16 mouse cellular contexts compared by ENCODE assay signal in the genomic region with DNA sequence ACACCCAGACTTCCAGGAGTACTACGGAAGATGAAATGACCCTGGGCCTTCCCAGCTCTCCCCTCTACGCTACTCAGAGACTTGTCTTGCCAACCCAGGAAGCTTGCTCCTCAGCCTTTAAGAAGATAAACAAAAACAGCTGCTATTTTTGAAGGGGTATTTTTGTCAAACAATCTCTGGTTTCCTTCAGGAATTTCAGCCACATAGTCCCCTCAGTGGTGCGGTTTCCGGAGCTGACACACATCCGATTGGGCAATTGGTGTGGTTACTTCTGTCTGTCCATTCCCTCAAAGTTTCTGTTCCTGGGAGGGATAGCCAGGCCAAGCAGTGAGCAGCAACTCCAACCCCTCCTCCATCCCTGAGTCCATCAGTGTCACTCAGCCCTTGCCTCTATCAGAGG.
A peak's percentile ranks its signal among the peaks of the same experiment; 100 is the strongest.
DNase-seq lines count a peak whose midpoint lies in the region; ATAC-seq and TF ChIP-seq lines count a peak whose summit lies in the region.
"Had no signal": no experiment of that assay in that cellular context is flagged by ENCODE, and none has a peak within 500 bp of the region (broad histone marks: within the 10 kb centered on the region; RNA-seq: fewer than 3 reads in every experiment).

No protein-coding gene starts in this region.

- TF ChIP-seq POLR2A in heart, adult 2 months (IDR thresholded peaks at IDR 0.05; ENCODE audit: insufficient read depth, low read depth, low read length), result no peak

- no peak overlapping the region for H3K4me2 ChIP-seq in kidney, postnatal 0 days (ENCODE audit: low read length)
- H3K4me2 ChIP-seq: forebrain, embryonic 13.5 days; hindbrain, embryonic 13.5 days had no signal

- H3K36me3 ChIP-seq in heart, adult 2 months (ENCODE audit: control insufficient read depth, insufficient read depth, low read length), result no peaks in the 10 kb centered on the region
- no peaks in the 10 kb centered on the region for H3K36me3 ChIP-seq in kidney, postnatal 0 days (ENCODE audit: insufficient read depth, low read length)
- H3K36me3 ChIP-seq: hindbrain, embryonic 13.5 days had no signal

- 45% methylated on average over 5 of the region's 5 CpGs for WGBS in heart, adult 2 months
- WGBS in kidney, postnatal 0 days, result 68% methylated on average over 5 of the region's 5 CpGs

- peak in 1 of 2 experiments; percentile 55 for DNase-seq in heart, adult 2 months
- no peak for DNase-seq in heart, postnatal 4 days
- DNase-seq in 416B (ENCODE audit: low read depth), result peak; percentile 22
- DNase-seq in kidney, postnatal 0 days (ENCODE audit: low spot score), result peak; percentile 29
- DNase-seq in urinary bladder, postnatal 10 days (ENCODE audit: low spot score), result no peak
- no peak for DNase-seq in B cell, adult 2 months
- DNase-seq in left cerebral cortex, postnatal 10 days (ENCODE audit: extremely low spot score in 1 of 2, low spot score in 2 of 2), result no peak
- DNase-seq: cerebellum, adult 8-10 months; gastrocnemius, postnatal 36 days; midbrain, embryonic 14.5 days; right cerebral cortex, postnatal 25 days had no signal

- H3K79me2 ChIP-seq in heart, adult 2 months (replicated peaks; ENCODE audit: control insufficient read depth, insufficient read depth, low read length), result no peaks in the 10 kb centered on the region

- peak overlapping the region; percentile 65 for H3K27ac ChIP-seq in heart, adult 2 months
- H3K27ac ChIP-seq in kidney, postnatal 0 days, result no peak overlapping the region
- H3K27ac ChIP-seq: forebrain, embryonic 13.5 days; hindbrain, embryonic 13.5 days; liver, embryonic 14.5 days had no signal

- no peaks in the 10 kb centered on the region for H3K9me3 ChIP-seq in kidney, postnatal 0 days (replicated peaks; ENCODE audit: low read length)
- H3K9me3 ChIP-seq: forebrain, embryonic 13.5 days; hindbrain, embryonic 13.5 days had no signal

- no peak overlapping the region for H3K9ac ChIP-seq in heart, adult 2 months (ENCODE audit: low read depth, low read length)
- no peak overlapping the region for H3K9ac ChIP-seq in kidney, postnatal 0 days (ENCODE audit: low read depth, low read length)
- H3K9ac ChIP-seq: forebrain, embryonic 13.5 days; hindbrain, embryonic 13.5 days; liver, embryonic 14.5 days had no signal

- no peaks in the 10 kb centered on the region for H3K27me3 ChIP-seq in heart, adult 2 months (ENCODE audit: control insufficient read depth, insufficient read depth, low read length)
- H3K27me3 ChIP-seq in kidney, postnatal 0 days (ENCODE audit: insufficient read depth, low read length), result no peaks in the 10 kb centered on the region
- H3K27me3 ChIP-seq: forebrain, embryonic 13.5 days; hindbrain, embryonic 13.5 days; Patski had no signal

- intact Hi-C loops in heart, adult 2 months (cut with DNase I), result loop anchor here (5.0 kb wide), 2 partner anchors 49 to 106 kb away; a partner anchor contains a TSS
- intact Hi-C loops in left cerebral cortex, postnatal 10 days (cut with DNase I), result no loop called here

- no peak overlapping the region for H3K4me3 ChIP-seq in heart, adult 2 months
- H3K4me3 ChIP-seq in kidney, postnatal 0 days (replicated peaks; ENCODE audit: low read depth, low read length), result no peak overlapping the region
- H3K4me3 ChIP-seq: forebrain, embryonic 13.5 days; hindbrain, embryonic 13.5 days had no signal

- H3K4me1 ChIP-seq in heart, adult 2 months (ENCODE audit: control insufficient read depth, insufficient read depth, low read length), result peaks cover 3% of the 10 kb centered on the region
- no peaks in the 10 kb centered on the region for H3K4me1 ChIP-seq in kidney, postnatal 0 days (replicated peaks; ENCODE audit: insufficient read depth, low read length)
- H3K4me1 ChIP-seq: forebrain, embryonic 13.5 days had no signal

- no peak for TF ChIP-seq CTCF in heart, adult 2 months (IDR thresholded peaks at IDR 0.05)
- no peak for TF ChIP-seq CTCF in kidney, postnatal 0 days (IDR thresholded peaks at IDR 0.05; ENCODE audit: low read depth)

- TF ChIP-seq EP300 in heart, adult 2 months (IDR thresholded peaks at IDR 0.05; ENCODE audit: insufficient read depth, low read depth, low read length), result 0 out of 2 replicates have a peak, but pooled peaks have one; percentile 15

- ATAC-seq in common myeloid progenitor, adult 5-6 weeks (replicated peaks; ENCODE audit: low read depth, poor library complexity, severe bottlenecking), result 0 out of 2 replicates have a peak, but pooled peaks have one; percentile 3
- ATAC-seq in kidney, postnatal 0 days (replicated peaks; ENCODE audit: low FRiP score, low read depth), result no peak
- ATAC-seq: forebrain, embryonic 13.5 days; Patski had no signal

Comparison
In these comparisons a context has a peak if more than half of its experiments do, and no peak if none do; other contexts are left out.
1. DNase-seq: peak in 416B (single experiment) and kidney, postnatal 0 days (single experiment); none in heart, postnatal 4 days (single experiment), urinary bladder, postnatal 10 days (single experiment), B cell, adult 2 months (0 of 2) and left cerebral cortex, postnatal 10 days (0 of 2).